Mouse (Mus musculus): ENCODE data around the gene Piwil4. TPM values are rescaled to one million over a fixed set of nuclear protein-coding genes. Genes with fewer than 3 reads are reported as not detected.

Piwil4 gene
- polyA plus RNA-seq, 3 experiments from 2014 or later, result 0.21 to 0.45 (median 0.28) TPM

GRCm38 (mm10) chr9:14666071-14666470 lies 74.5 kb downstream of the Piwil4 start:
- no peak for ATAC-seq

- ATAC-seq, result no peak
These were observed 76.9 kb downstream of the Piwil4 start for GRCm38 (mm10) chr9:14663591-14663990.

GRCm38 (mm10) chr9:14662876-14663275 lies 77.7 kb downstream of the Piwil4 start:
- no peak for ATAC-seq

GRCm38 (mm10) chr9:14662138-14662537 lies 78.4 kb downstream of the Piwil4 start:
- ATAC-seq, result no peak

GRCm38 (mm10) chr9:14657926-14658325 lies 82.6 kb downstream of the Piwil4 start:
- ATAC-seq, result peak; percentile 88

GRCm38 (mm10) chr9:14654010-14654409 lies 86.5 kb downstream of the Piwil4 start:
- ATAC-seq, result no peak

GRCm38 (mm10) chr9:14652761-14653160 lies 87.8 kb downstream of the Piwil4 start:
- no peak for ATAC-seq

GRCm38 (mm10) chr9:14647849-14648248 lies 92.7 kb downstream of the Piwil4 start:
- no peak for ATAC-seq

GRCm38 (mm10) chr9:14646641-14647040 lies 93.9 kb downstream of the Piwil4 start:
- no peak for ATAC-seq

Other genes with a start within 250 kb of the Piwil4 start
- 1 to 10 TPM; 1.9 to 3.5 (median 2.7) TPM for gene Kdm4d, start 240.3 kb downstream of the Piwil4 start, polyA plus RNA-seq (2017; shearing (Covaris generic))
- 100 to 1,000 TPM; 193 to 283 (median 194) TPM for gene Cwc15, start 240.1 kb downstream of the Piwil4 start, polyA plus RNA-seq (2017; shearing (Covaris generic))
- under 1 TPM in 2 of 3 experiments, not detected in 1; 0.04 to 0.72 TPM for gene Amotl1, start 95.7 kb downstream of the Piwil4 start, polyA plus RNA-seq (2017; shearing (Covaris generic))
- not detected for gene Fut4, start 11.7 kb upstream of the Piwil4 start, polyA plus RNA-seq (2017; shearing (Covaris generic))
- not detected for gene 1700012B09Rik, start 30.3 kb upstream of the Piwil4 start, polyA plus RNA-seq (2017; shearing (Covaris generic))
- gene Mre11a, start 43.9 kb upstream of the Piwil4 start, polyA plus RNA-seq (2017; shearing (Covaris generic)), result 10 to 100 TPM; 18.3 to 28.9 (median 26.6) TPM
- gene Ankrd49, start 44.1 kb upstream of the Piwil4 start, polyA plus RNA-seq (2017; shearing (Covaris generic)), result 10 to 100 TPM; 20.1 to 41.7 (median 29.0) TPM
- gene Gpr83, start 119.5 kb upstream of the Piwil4 start, polyA plus RNA-seq (2017; shearing (Covaris generic)), result 100 to 1,000 TPM in 1 of 3 experiments, 10 to 100 TPM in 1, 1 to 10 TPM in 1; 1.2 to 109 (median 83.0) TPM
- 1,000 to 10,000 TPM in 2 of 3 experiments, 100 to 1,000 TPM in 1; 294 to 1,489 (median 1,424) TPM for gene Izumo1r, start 163.2 kb upstream of the Piwil4 start, polyA plus RNA-seq (2017; shearing (Covaris generic))